Mouse (Mus musculus) lung, adult 2 months (tissue): Measurements from ENCODE around the gene Dctpp1.

ENCODE experiments used
- CTCF ChIP-seq: fragments of 200-500 bp; IDR thresholded peaks from 2 replicates; pipeline ENCODE4 v1.5.1; 2011; ENCODE audit warnings: mild to moderate bottlenecking, low read length, control low read depth; ENCODE audit not compliant: insufficient read depth
- POLR2A ChIP-seq: fragments of 200-500 bp; IDR thresholded peaks from 2 replicates; pipeline ENCODE4 v1.6.1; 2011; ENCODE audit warnings: low read depth, mild to moderate bottlenecking, control low read depth, low read length, borderline replicate concordance; ENCODE audit errors: extremely low read depth

GRCm38 (mm10) chr7:127289306-127289705 lies 28.8 kb upstream of the Dctpp1 start:
- TF ChIP-seq POLR2A (no peak), CTCF (no peak)
